In the genomic region with DNA sequence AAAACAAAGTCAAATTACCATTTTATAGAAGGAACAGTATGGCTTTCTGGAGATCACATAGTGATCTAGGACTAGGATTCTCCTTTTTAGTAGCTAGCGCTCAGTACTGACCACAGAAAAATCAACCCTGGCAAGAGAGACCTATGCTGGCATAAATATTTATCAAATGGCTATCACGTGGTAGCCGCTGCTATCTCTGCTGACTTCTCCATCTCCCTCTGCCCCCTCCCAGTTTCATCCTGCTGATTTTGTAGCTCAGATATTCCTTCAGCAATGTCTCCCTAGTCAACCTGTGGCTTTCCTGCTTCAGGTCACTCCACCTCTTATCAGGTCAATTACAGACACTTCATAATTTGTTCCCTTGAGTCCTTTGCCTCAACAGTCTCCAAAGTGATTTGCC, we compare ENCODE assay signal across 50 mouse cellular contexts. TPM values are rescaled to one million over a fixed set of nuclear protein-coding genes. Genes with fewer than 3 reads are reported as not detected.
"Had no signal": no experiment of that assay in that cellular context is flagged by ENCODE, and none has a peak within 500 bp of the region (broad histone marks: within the 10 kb centered on the region; RNA-seq: fewer than 3 reads in every experiment).

No protein-coding gene starts in this region.

- H3K9me3 ChIP-seq: heart, embryonic 10.5 days; heart, embryonic 12.5 days; heart, embryonic 13.5 days; heart, embryonic 15.5 days; hindbrain, embryonic 10.5 days; hindbrain, embryonic 12.5 days; hindbrain, embryonic 13.5 days; hindbrain, embryonic 15.5 days; intestine, embryonic 15.5 days; kidney, embryonic 15.5 days had no signal

- H3K4me3 ChIP-seq: heart, embryonic 10.5 days; heart, embryonic 12.5 days; heart, embryonic 13.5 days; heart, embryonic 15.5 days; hindbrain, embryonic 10.5 days; hindbrain, embryonic 12.5 days; hindbrain, embryonic 13.5 days; hindbrain, embryonic 15.5 days; intestine, embryonic 15.5 days; kidney, embryonic 15.5 days; layer of hippocampus, adult 2 months had no signal

- H3K27me3 ChIP-seq: heart, embryonic 12.5 days; heart, embryonic 13.5 days; heart, embryonic 15.5 days; hindbrain, embryonic 12.5 days; hindbrain, embryonic 13.5 days; hindbrain, embryonic 15.5 days; intestine, embryonic 15.5 days; kidney, embryonic 15.5 days had no signal

- H3K4me1 ChIP-seq: heart, embryonic 10.5 days; heart, embryonic 12.5 days; heart, embryonic 13.5 days; heart, embryonic 15.5 days; hindbrain, embryonic 10.5 days; hindbrain, embryonic 12.5 days; hindbrain, embryonic 13.5 days; hindbrain, embryonic 15.5 days; intestine, embryonic 15.5 days; kidney, embryonic 15.5 days had no signal

- ATAC-seq: hindbrain, embryonic 16.5 days; hindbrain, postnatal 0 days; inflammation-experienced regulatory T-cells, adult 6 months; intestine, embryonic 15.5 days; intestine, embryonic 16.5 days; intestine, postnatal 0 days had no signal

- DNase-seq: heart, postnatal 10 days; heart, postnatal 14 days; heart, postnatal 36 days; heart, postnatal 4 days; kidney, adult 11 months; kidney, adult 18-20 months; kidney, adult 2 months; kidney, adult 8-10 months; kidney, adult 9 months; kidney, postnatal 10 days; kidney, postnatal 14 days; kidney, postnatal 25 days; kidney, postnatal 36 days; kidney, postnatal 4 days; layer of hippocampus, adult 9-11 months; layer of hippocampus, postnatal 36 days had no signal

- H3K9ac ChIP-seq: heart, embryonic 12.5 days; heart, embryonic 13.5 days; heart, embryonic 15.5 days; hindbrain, embryonic 12.5 days; hindbrain, embryonic 13.5 days; hindbrain, embryonic 14.5 days; hindbrain, embryonic 15.5 days; intestine, embryonic 15.5 days; kidney, embryonic 15.5 days had no signal

- H3K4me2 ChIP-seq: heart, embryonic 11.5 days; heart, embryonic 12.5 days; heart, embryonic 13.5 days; heart, embryonic 15.5 days; hindbrain, embryonic 12.5 days; hindbrain, embryonic 13.5 days; hindbrain, embryonic 14.5 days; hindbrain, embryonic 15.5 days; intestine, embryonic 15.5 days; kidney, embryonic 15.5 days had no signal

- H3K36me3 ChIP-seq: heart, embryonic 10.5 days; heart, embryonic 12.5 days; heart, embryonic 13.5 days; heart, embryonic 15.5 days; hindbrain, embryonic 10.5 days; hindbrain, embryonic 12.5 days; hindbrain, embryonic 13.5 days; hindbrain, embryonic 15.5 days; intestine, embryonic 15.5 days; kidney, embryonic 15.5 days had no signal

- H3K27ac ChIP-seq: heart, embryonic 10.5 days; heart, embryonic 13.5 days; heart, embryonic 15.5 days; hindbrain, embryonic 10.5 days; hindbrain, embryonic 12.5 days; hindbrain, embryonic 13.5 days; hindbrain, embryonic 14.5 days; hindbrain, embryonic 15.5 days; hindbrain, postnatal 0 days; intestine, embryonic 15.5 days; kidney, embryonic 15.5 days; kidney, postnatal 0 days; layer of hippocampus, adult 2 months had no signal

RNA-seq across cellular contexts. Expression of gene Ackr1, which starts 17.8 kb away (rescaled TPM):
- total RNA-seq: hematopoietic stem cell, adult 5-6 weeks had no signal
- polyA plus RNA-seq: inflammation-experienced regulatory T-cells, adult 6 months had no signal

RNA-seq across cellular contexts. Expression of gene Mptx2, which starts 38.1 kb away (rescaled TPM):
- total RNA-seq: heart, postnatal 10 days; heart, postnatal 14 days; heart, postnatal 25 days; heart, postnatal 36 days; heart, postnatal 4 days; hematopoietic stem cell, adult 5-6 weeks; hindbrain, postnatal 0 days; layer of hippocampus, adult 18-20 months; layer of hippocampus, adult 2 months; layer of hippocampus, adult 8-10 months; layer of hippocampus, postnatal 10 days; layer of hippocampus, postnatal 14 days; layer of hippocampus, postnatal 25 days; layer of hippocampus, postnatal 36 days had no signal
- polyA plus RNA-seq: heart, embryonic 10.5 days; heart, embryonic 11.5 days; heart, embryonic 12.5 days; heart, embryonic 13.5 days; heart, embryonic 14.5 days; heart, embryonic 15.5 days; heart, embryonic 16.5 days; heart, postnatal 0 days; hindbrain, embryonic 10.5 days; hindbrain, embryonic 11.5 days; hindbrain, embryonic 12.5 days; hindbrain, embryonic 13.5 days; hindbrain, embryonic 14.5 days; hindbrain, embryonic 15.5 days; hindbrain, embryonic 16.5 days; hindbrain, postnatal 0 days; inflammation-experienced regulatory T-cells, adult 6 months; intestine, embryonic 14.5 days; intestine, embryonic 15.5 days; intestine, embryonic 16.5 days; kidney, adult 2 months; kidney, embryonic 14.5 days; kidney, embryonic 15.5 days; kidney, embryonic 16.5 days; kidney, postnatal 0 days had no signal

RNA-seq across cellular contexts. Expression of gene Olfr418, which starts 49.9 kb away (rescaled TPM):
- total RNA-seq: heart, postnatal 10 days; heart, postnatal 14 days; heart, postnatal 25 days; heart, postnatal 36 days; heart, postnatal 4 days; hematopoietic stem cell, adult 5-6 weeks; hindbrain, postnatal 0 days; layer of hippocampus, adult 18-20 months; layer of hippocampus, adult 2 months; layer of hippocampus, adult 8-10 months; layer of hippocampus, postnatal 10 days; layer of hippocampus, postnatal 14 days; layer of hippocampus, postnatal 25 days; layer of hippocampus, postnatal 36 days had no signal
- polyA plus RNA-seq: heart, embryonic 10.5 days; heart, embryonic 11.5 days; heart, embryonic 12.5 days; heart, embryonic 13.5 days; heart, embryonic 14.5 days; heart, embryonic 15.5 days; heart, embryonic 16.5 days; heart, postnatal 0 days; hindbrain, embryonic 10.5 days; hindbrain, embryonic 11.5 days; hindbrain, embryonic 12.5 days; hindbrain, embryonic 13.5 days; hindbrain, embryonic 14.5 days; hindbrain, embryonic 15.5 days; hindbrain, embryonic 16.5 days; inflammation-experienced regulatory T-cells, adult 6 months; intestine, embryonic 14.5 days; intestine, embryonic 15.5 days; intestine, embryonic 16.5 days; intestine, postnatal 0 days; kidney, adult 2 months; kidney, embryonic 14.5 days; kidney, embryonic 15.5 days; kidney, embryonic 16.5 days; kidney, postnatal 0 days; large intestine, adult 2 months had no signal
